Mouse (Mus musculus) liver, embryonic 12.5 days (tissue): ENCODE data around the gene Raver2. TPM values are rescaled to one million over a fixed set of nuclear protein-coding genes. Genes with fewer than 3 reads are reported as not detected.

Experiments used
- ATAC-seq: fragments of 200-750 bp; cut with Nextera tagmentation; 2 replicates; pipeline ENCODE4 v1.8.0; 2017; ENCODE audit warnings: moderate number of reproducible peaks, mild to moderate bottlenecking, moderate library complexity
- H3K27ac ChIP-seq: fragments of 300-500 bp; sonication (generic); 2 replicates; pipeline ENCODE4 v1.5.1; 2016; ENCODE audit warnings: mild to moderate bottlenecking
- H3K27me3 ChIP-seq: fragments of 300-500 bp; sonication (generic); replicated peaks from 2 replicates; pipeline ENCODE4 v1.6.1; 2016; ENCODE audit warnings: mild to moderate bottlenecking, moderate library complexity
- H3K36me3 ChIP-seq: fragments of 300-500 bp; sonication (generic); 2 replicates; pipeline ENCODE4 v1.6.1; 2016; ENCODE audit warnings: mild to moderate bottlenecking, moderate library complexity
- H3K4me1 ChIP-seq: fragments of 300-500 bp; sonication (generic); 2 replicates; pipeline ENCODE4 v1.6.1; 2016
- H3K4me2 ChIP-seq: fragments of 300-500 bp; sonication (generic); 2 replicates; pipeline ENCODE4 v1.6.1; 2016; ENCODE audit warnings: mild to moderate bottlenecking, moderate library complexity
- H3K4me3 ChIP-seq: fragments of 300-500 bp; sonication (generic); 2 replicates; pipeline ENCODE4 v1.5.1; 2016; ENCODE audit warnings: mild to moderate bottlenecking, moderate library complexity
- H3K9ac ChIP-seq: fragments of 300-500 bp; sonication (generic); 2 replicates; pipeline ENCODE4 v1.6.1; 2016; ENCODE audit warnings: mild to moderate bottlenecking, moderate library complexity
- H3K9me3 ChIP-seq: fragments of 300-500 bp; sonication (generic); replicated peaks from 2 replicates; pipeline ENCODE4 v1.6.1; 2016; ENCODE audit warnings: mild to moderate bottlenecking, moderate library complexity
- WGBS: fragments of 180-500 bp; shearing (Covaris S2); methylation state at CpG from one replicate; pipeline ENCODE4 v1.1.7; 2016; ENCODE audit not compliant: insufficient replicate concordance; 5-methylcytosine and 5-hydroxymethylcytosine counted together
- polyA plus RNA-seq: library from polyadenylated mRNA; unstranded; fragments of >200 nt; fragmentation: Nextera tagmentation; extraction: Ambion mirVana; gene quantifications from 2 replicates; pipeline ENCODE4 v1.2.1, GENCODE M21; 2016

Gene Raver2
- polyA plus RNA-seq, 1 experiment from 2014 or later: 0.95 TPM

- Histone ChIP-seq H3K9me3 (no peaks in the 10 kb centered on the region), H3K27me3 (no peaks in the 10 kb centered on the region), H3K4me1 (peaks cover 74% of the 10 kb centered on the region), H3K36me3 (no peaks in the 10 kb centered on the region), H3K9ac (no peak overlapping the region), H3K4me2 (no peak overlapping the region), H3K27ac (no peak overlapping the region), H3K4me3 (no peak overlapping the region)
- 81% methylated on average over 8 of the region's 8 CpGs for WGBS
- no peak for ATAC-seq
Observed at GRCm38 (mm10) chr4:101199433-101200081, 130.8 kb downstream of the Raver2 start.

Other genes starting within 250 kb of the Raver2 start
- gene Gm10577, start 48.3 kb upstream of the Raver2 start, polyA plus RNA-seq: not detected in 2 replicates
- gene Jak1, start 196.3 kb downstream of the Raver2 start, polyA plus RNA-seq: 59.7 and 61.2 TPM in 2 replicates